19 mouse cellular contexts compared by ENCODE assay signal in the genomic region with DNA sequence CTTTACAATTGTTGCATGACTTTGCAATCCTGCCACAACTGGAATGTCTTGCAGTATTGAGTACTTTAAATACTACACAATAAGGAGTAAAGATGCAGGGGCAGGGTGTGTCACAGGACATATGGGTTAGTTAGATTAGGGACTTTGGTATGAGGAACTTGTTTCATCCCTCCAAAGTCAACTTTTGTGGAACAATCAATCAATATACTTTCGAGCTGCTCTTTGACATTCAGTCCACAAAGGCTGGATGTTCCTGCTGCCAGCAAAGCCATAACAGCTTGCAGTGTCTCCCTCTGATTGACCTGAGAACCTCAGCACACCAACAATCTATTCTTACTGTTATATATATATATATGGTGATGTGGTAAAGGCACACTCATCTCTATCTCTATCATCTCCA.
"Had no signal": no experiment of that assay in that cellular context is flagged by ENCODE, and none has a peak within 500 bp of the region (broad histone marks: within the 10 kb centered on the region; RNA-seq: fewer than 3 reads in every experiment).

No protein-coding gene starts in this region.

- H3K27ac ChIP-seq: midbrain, embryonic 10.5 days; midbrain, embryonic 12.5 days; neural tube, embryonic 13.5 days; neural tube, embryonic 15.5 days had no signal

- DNase-seq: lung, adult 18-20 months; lung, embryonic 14.5 days; lung, postnatal 10 days; lung, postnatal 4 days; midbrain, embryonic 14.5 days; retina, postnatal 1 day; right cerebral cortex, adult 18-20 months; right cerebral cortex, postnatal 25 days; right cerebral cortex, postnatal 4 days; spleen, adult 18-20 months; thymus, adult 18-20 months; thymus, postnatal 14 days; thymus, postnatal 36 days had no signal

- H3K4me1 ChIP-seq: midbrain, embryonic 10.5 days; midbrain, embryonic 12.5 days; neural tube, embryonic 13.5 days; neural tube, embryonic 15.5 days had no signal

- ATAC-seq: midbrain, embryonic 16.5 days had no signal

- H3K9me3 ChIP-seq: midbrain, embryonic 10.5 days; midbrain, embryonic 12.5 days; neural tube, embryonic 13.5 days; neural tube, embryonic 15.5 days had no signal

- H3K4me3 ChIP-seq: midbrain, embryonic 10.5 days; midbrain, embryonic 12.5 days; myocyte; neural tube, embryonic 13.5 days; neural tube, embryonic 15.5 days had no signal

- H3K36me3 ChIP-seq: midbrain, embryonic 10.5 days; midbrain, embryonic 12.5 days; neural tube, embryonic 13.5 days; neural tube, embryonic 15.5 days had no signal

- H3K4me2 ChIP-seq: lung, embryonic 14.5 days; midbrain, embryonic 12.5 days; neural tube, embryonic 13.5 days; neural tube, embryonic 15.5 days had no signal

- H3K27me3 ChIP-seq: midbrain, embryonic 12.5 days; neural tube, embryonic 13.5 days; neural tube, embryonic 15.5 days had no signal

- H3K9ac ChIP-seq: lung, embryonic 14.5 days; midbrain, embryonic 12.5 days; neural tube, embryonic 13.5 days; neural tube, embryonic 15.5 days had no signal
